Mouse (Mus musculus): Measurements from ENCODE around the gene Gm11273.
A peak's percentile ranks its signal among the peaks of the same experiment; 100 is the strongest.

GRCm38 (mm10) chr13:21453449-21453848, 47.8 kb downstream of the Gm11273 start, which contains the start of gene Zscan26:
- TF ChIP-seq MAFK (IDR thresholded peaks at IDR 0.05; ENCODE audit: insufficient read depth, low read depth, low read length) (no peak), ZNF384 (IDR thresholded peaks at IDR 0.05; ENCODE audit: low read depth, low read length) (no peak), HCFC1 (IDR thresholded peaks at IDR 0.05; ENCODE audit: borderline replicate concordance, insufficient read depth, low read length) (peak; percentile 70; the same call in 1 of the 2 replicates), CHD2 (IDR thresholded peaks at IDR 0.05; ENCODE audit: low read depth, low read length) (no peak)

Data from ES-E14 (cell line).